Mouse (Mus musculus) liver, embryonic 15.5 days (tissue): Measurements from ENCODE around the gene Pex26. TPM values are rescaled to one million over a fixed set of nuclear protein-coding genes. Genes with fewer than 3 reads are reported as not detected.

Experiments
- ATAC-seq: fragments of 200-750 bp; cut with Nextera tagmentation; 2 replicates; pipeline ENCODE4 v1.8.0; 2017; ENCODE audit warnings: moderate number of reproducible peaks, mild to moderate bottlenecking, moderate library complexity; ENCODE audit not compliant: insufficient read depth
- H3K27ac ChIP-seq: fragments of 300-500 bp; sonication (generic); replicated peaks from 2 replicates; pipeline ENCODE4 v1.5.1; 2015; ENCODE audit warnings: mild to moderate bottlenecking, inconsistent platforms
- H3K27me3 ChIP-seq: fragments of 300-500 bp; sonication (generic); 2 replicates; pipeline ENCODE4 v1.6.1; 2015; ENCODE audit warnings: mild to moderate bottlenecking, inconsistent platforms
- H3K36me3 ChIP-seq: fragments of 300-500 bp; sonication (generic); replicated peaks from 2 replicates; pipeline ENCODE4 v1.6.1; 2015; ENCODE audit warnings: moderate library complexity, mild to moderate bottlenecking, inconsistent platforms
- H3K4me1 ChIP-seq: fragments of 300-500 bp; sonication (generic); replicated peaks from 2 replicates; pipeline ENCODE4 v1.6.1; 2015; ENCODE audit warnings: inconsistent platforms
- H3K4me2 ChIP-seq: fragments of 300-500 bp; sonication (generic); 2 replicates; pipeline ENCODE4 v1.6.1; 2015; ENCODE audit warnings: moderate library complexity, mild to moderate bottlenecking, inconsistent platforms
- H3K4me3 ChIP-seq: fragments of 300-500 bp; sonication (generic); replicated peaks from 2 replicates; pipeline ENCODE4 v1.5.1; 2015; ENCODE audit warnings: mild to moderate bottlenecking, inconsistent platforms
- H3K9ac ChIP-seq: fragments of 300-500 bp; sonication (generic); 2 replicates; pipeline ENCODE4 v1.6.1; 2015; ENCODE audit warnings: moderate library complexity, mild to moderate bottlenecking, inconsistent platforms
- H3K9me3 ChIP-seq: fragments of 300-500 bp; sonication (generic); replicated peaks from 2 replicates; pipeline ENCODE4 v1.6.1; 2016; ENCODE audit warnings: inconsistent platforms
- WGBS: fragments of 180-500 bp; shearing (Covaris S2); methylation state at CpG from one replicate; pipeline ENCODE4 v1.1.7; 2015; ENCODE audit warnings: mixed read lengths; ENCODE audit not compliant: insufficient replicate concordance; 5-methylcytosine and 5-hydroxymethylcytosine counted together
- polyA plus RNA-seq: library from polyadenylated mRNA; unstranded; fragments of >200 nt; fragmentation: Nextera tagmentation; extraction: Ambion mirVana; gene quantifications from 2 replicates; pipeline ENCODE4 v1.2.1, GENCODE M21; 2015

Gene Pex26
- polyA plus RNA-seq, 1 experiment from 2014 or later, result 4.4 TPM

GRCm38 (mm10) chr6:121219406-121219805 is 35.9 kb downstream of the Pex26 start:
- Histone ChIP-seq H3K4me2 (no peak overlapping the region), H3K4me3 (no peak overlapping the region), H3K4me1 (peaks cover 13% of the 10 kb centered on the region), H3K27me3 (peaks cover 4% of the 10 kb centered on the region), H3K9me3 (no peaks in the 10 kb centered on the region), H3K9ac (no peak overlapping the region), H3K27ac (no peak overlapping the region), H3K36me3 (no peaks in the 10 kb centered on the region)
- WGBS, result 43% methylated on average over 4 of the region's 4 CpGs
- ATAC-seq, result no peak

GRCm38 (mm10) chr6:121220181-121220580 is 36.7 kb downstream of the Pex26 start:
- Histone ChIP-seq H3K4me3 (no peak overlapping the region), H3K9ac (no peak overlapping the region), H3K27ac (no peak overlapping the region), H3K9me3 (no peaks in the 10 kb centered on the region), H3K4me1 (peaks cover 17% of the 10 kb centered on the region), H3K36me3 (no peaks in the 10 kb centered on the region), H3K27me3 (no peaks in the 10 kb centered on the region; the same call in 1 of the 2 replicates), H3K4me2 (no peak overlapping the region)
- ATAC-seq, result no peak
- 70% methylated on average over 10 of the region's 10 CpGs for WGBS

GRCm38 (mm10) chr6:121221876-121222597 is 38.6 kb downstream of the Pex26 start:
- Histone ChIP-seq H3K9ac (no peak overlapping the region), H3K4me3 (no peak overlapping the region), H3K4me1 (peaks cover 28% of the 10 kb centered on the region), H3K27me3 (no peaks in the 10 kb centered on the region), H3K27ac (no peak overlapping the region), H3K9me3 (no peaks in the 10 kb centered on the region), H3K4me2 (no peak overlapping the region), H3K36me3 (no peaks in the 10 kb centered on the region)
- WGBS, result 62% methylated on average over 8 of the region's 8 CpGs
- no peak for ATAC-seq

- Histone ChIP-seq H3K27ac (no peak overlapping the region), H3K9ac (no peak overlapping the region), H3K4me2 (no peak overlapping the region), H3K4me1 (peaks cover 24% of the 10 kb centered on the region), H3K27me3 (no peaks in the 10 kb centered on the region), H3K4me3 (no peak overlapping the region), H3K36me3 (no peaks in the 10 kb centered on the region), H3K9me3 (no peaks in the 10 kb centered on the region)
- WGBS, result 77% methylated on average over 14 of the region's 14 CpGs
- no peak for ATAC-seq
These were observed 39.5 kb downstream of the Pex26 start for GRCm38 (mm10) chr6:121223001-121223400.

- Histone ChIP-seq H3K4me2 (no peak overlapping the region), H3K4me1 (peaks cover 23% of the 10 kb centered on the region), H3K27ac (no peak overlapping the region), H3K9me3 (no peaks in the 10 kb centered on the region), H3K9ac (no peak overlapping the region), H3K36me3 (no peaks in the 10 kb centered on the region), H3K4me3 (no peak overlapping the region), H3K27me3 (no peaks in the 10 kb centered on the region)
- WGBS, result 49% methylated on average over 5 of the region's 5 CpGs
- no peak for ATAC-seq
These were observed 40.6 kb downstream of the Pex26 start for GRCm38 (mm10) chr6:121224067-121224466.

GRCm38 (mm10) chr6:121224993-121225392 is 41.5 kb downstream of the Pex26 start:
- no peak overlapping the region for H3K27ac ChIP-seq
- 0 out of 2 replicates have a peak overlapping the region, but pooled peaks have one; percentile 3 for H3K4me2 ChIP-seq
- no peak for ATAC-seq

GRCm38 (mm10) chr6:121226043-121226442 is 42.6 kb downstream of the Pex26 start:
- no peak overlapping the region for H3K4me3 ChIP-seq
- H3K9ac ChIP-seq, result no peak overlapping the region
- no peaks in the 10 kb centered on the region for H3K9me3 ChIP-seq
- H3K27me3 ChIP-seq, result no peaks in the 10 kb centered on the region
- no peak overlapping the region for H3K4me2 ChIP-seq
- no peak overlapping the region for H3K27ac ChIP-seq
- ATAC-seq, result no peak
- no peaks in the 10 kb centered on the region for H3K36me3 ChIP-seq
- 12% methylated on average over 4 of the region's 4 CpGs for WGBS
- H3K4me1 ChIP-seq, result peaks cover 23% of the 10 kb centered on the region

More at GRCm38 (mm10) chr6:121224993-121225392, 41.5 kb downstream of the Pex26 start:
- H3K36me3 ChIP-seq, result no peaks in the 10 kb centered on the region
- H3K27me3 ChIP-seq, result no peaks in the 10 kb centered on the region
- no peaks in the 10 kb centered on the region for H3K9me3 ChIP-seq
- no peak overlapping the region for H3K4me3 ChIP-seq
- no peak overlapping the region for H3K9ac ChIP-seq
- WGBS, result 10% methylated on average over 6 of the region's 6 CpGs
- H3K4me1 ChIP-seq, result peaks cover 23% of the 10 kb centered on the region

- H3K4me1 ChIP-seq, result peaks cover 27% of the 10 kb centered on the region
- no peaks in the 10 kb centered on the region for H3K9me3 ChIP-seq
- ATAC-seq, result no peak
- no peaks in the 10 kb centered on the region for H3K27me3 ChIP-seq
- no peaks in the 10 kb centered on the region for H3K36me3 ChIP-seq
- no peak overlapping the region for H3K27ac ChIP-seq
- no peak overlapping the region for H3K4me2 ChIP-seq
- 32% methylated on average over 2 of the region's 2 CpGs for WGBS
- H3K9ac ChIP-seq, result no peak overlapping the region
- no peak overlapping the region for H3K4me3 ChIP-seq
These were observed 43.3 kb downstream of the Pex26 start for GRCm38 (mm10) chr6:121226744-121227143.

- Histone ChIP-seq H3K9me3 (no peaks in the 10 kb centered on the region), H3K27me3 (no peaks in the 10 kb centered on the region), H3K4me1 (peaks cover 27% of the 10 kb centered on the region), H3K36me3 (no peaks in the 10 kb centered on the region), H3K9ac (no peak overlapping the region), H3K4me3 (no peak overlapping the region), H3K4me2 (no peak overlapping the region), H3K27ac (no peak overlapping the region)
- ATAC-seq, result no peak
- 50% methylated on average over 8 of the region's 8 CpGs for WGBS
These were observed 45.0 kb downstream of the Pex26 start for GRCm38 (mm10) chr6:121228421-121228820.

GRCm38 (mm10) chr6:121232652-121233051 is 49.2 kb downstream of the Pex26 start:
- Histone ChIP-seq H3K4me1 (peaks cover 4% of the 10 kb centered on the region; the same call in 1 of the 2 replicates), H3K4me2 (no peak overlapping the region), H3K36me3 (no peaks in the 10 kb centered on the region), H3K9ac (no peak overlapping the region), H3K27ac (no peak overlapping the region), H3K4me3 (no peak overlapping the region), H3K9me3 (no peaks in the 10 kb centered on the region), H3K27me3 (no peaks in the 10 kb centered on the region)
- ATAC-seq, result no peak
- 42% methylated on average over 1 of the region's 1 CpGs for WGBS

GRCm38 (mm10) chr6:121236386-121236785 is 52.9 kb downstream of the Pex26 start:
- Histone ChIP-seq H3K4me1 (peaks cover 6% of the 10 kb centered on the region; the same call in 1 of the 2 replicates), H3K36me3 (no peaks in the 10 kb centered on the region), H3K27ac (no peak overlapping the region), H3K9me3 (no peaks in the 10 kb centered on the region), H3K4me3 (no peak overlapping the region), H3K4me2 (no peak overlapping the region), H3K9ac (no peak overlapping the region), H3K27me3 (no peaks in the 10 kb centered on the region)
- 60% methylated on average over 2 of the region's 2 CpGs for WGBS
- ATAC-seq, result no peak

GRCm38 (mm10) chr6:121238209-121238608 is 54.7 kb downstream of the Pex26 start:
- H3K4me3 ChIP-seq, result no peak overlapping the region
- no peaks in the 10 kb centered on the region for H3K36me3 ChIP-seq
- peaks cover 9% of the 10 kb centered on the region; the same call in 1 of the 2 replicates for H3K4me1 ChIP-seq
- no peak overlapping the region for H3K27ac ChIP-seq
- no peaks in the 10 kb centered on the region; the same call in 1 of the 2 replicates for H3K27me3 ChIP-seq
- no peaks in the 10 kb centered on the region for H3K9me3 ChIP-seq
- WGBS, result 80% methylated on average over 4 of the region's 4 CpGs
- ATAC-seq, result no peak
- no peak overlapping the region for H3K4me2 ChIP-seq
- no peak overlapping the region for H3K9ac ChIP-seq
